Mouse (Mus musculus) hindbrain, postnatal 0 days (tissue): ENCODE results near the gene Gm28374. TPM values are rescaled to one million over a fixed set of nuclear protein-coding genes. Genes with fewer than 3 reads are reported as not detected.

Source experiments
- ATAC-seq: fragments of 200-750 bp; cut with Nextera tagmentation; 2 replicates; pipeline ENCODE4 v1.8.0; 2017; ENCODE audit warnings: mild to moderate bottlenecking, moderate TSS enrichment, moderate library complexity
- DNase-seq: peaks from one replicate; pipeline ENCODE4 v3.0.0-alpha.2; 2015; ENCODE audit warnings: low spot score
- H3K27ac ChIP-seq: fragments of 300-500 bp; sonication (generic); 2 replicates; pipeline ENCODE4 v1.5.1; 2014; ENCODE audit warnings: mild to moderate bottlenecking
- H3K27me3 ChIP-seq: fragments of 300-500 bp; sonication (generic); 2 replicates; pipeline ENCODE4 v1.6.1; 2014; ENCODE audit warnings: low read length, mixed read lengths; ENCODE audit not compliant: insufficient read depth
- H3K36me3 ChIP-seq: fragments of 300-500 bp; sonication (generic); 2 replicates; pipeline ENCODE4 v1.6.1; 2014; ENCODE audit warnings: low read length, mixed read lengths; ENCODE audit not compliant: insufficient read depth
- H3K4me1 ChIP-seq: fragments of 300-500 bp; sonication (generic); 2 replicates; pipeline ENCODE4 v1.6.1; 2014; ENCODE audit warnings: antibody characterized with exemption, low read length, mixed read lengths; ENCODE audit not compliant: insufficient read depth
- H3K4me2 ChIP-seq: fragments of 300-500 bp; sonication (generic); 2 replicates; pipeline ENCODE4 v1.6.1; 2014; ENCODE audit warnings: low read depth, mild to moderate bottlenecking, low read length, moderate library complexity, mixed read lengths
- H3K4me3 ChIP-seq: fragments of 300-500 bp; sonication (generic); 2 replicates; pipeline ENCODE4 v1.5.1; 2014; ENCODE audit warnings: low read length
- H3K9ac ChIP-seq: fragments of 300-500 bp; sonication (generic); replicated peaks from 2 replicates; pipeline ENCODE4 v1.6.1; 2014; ENCODE audit warnings: mild to moderate bottlenecking, low read length, moderate library complexity, mixed read lengths
- H3K9me3 ChIP-seq: fragments of 300-500 bp; sonication (generic); 2 replicates; pipeline ENCODE4 v1.6.1; 2016; ENCODE audit warnings: low read length, mixed read lengths
- CTCF ChIP-seq: IDR thresholded peaks from 2 replicates; pipeline ENCODE4 v1.5.1; 2016; ENCODE audit warnings: antibody characterized with exemption, control low read depth, low read depth
- WGBS: fragments of 180-500 bp; shearing (Covaris S2); extraction: QIAGEN DNeasy Blood & Tissue Kit; methylation state at CpG from one replicate; pipeline ENCODE4 v1.1.7; 2014; 5-methylcytosine and 5-hydroxymethylcytosine counted together
- polyA plus RNA-seq: library from polyadenylated mRNA; unstranded; fragments of >200 nt; fragmentation: Nextera tagmentation; extraction: Ambion mirVana; gene quantifications from 2 replicates; pipeline ENCODE4 v1.2.1, GENCODE M21; 2015
- total RNA-seq: library from RNA; depleted of rRNA; stranded (reverse); fragments of >200 nt; gene quantifications from 2 replicates; pipeline ENCODE4 v1.2.3, GENCODE M21; 2014

Gene Gm28374
- total and polyA plus RNA-seq, 2 experiments from 2014 or later, result 0.24 to 0.37 TPM

- Histone ChIP-seq H3K9me3 (no peaks in the 10 kb centered on the region), H3K27me3 (no peaks in the 10 kb centered on the region), H3K4me1 (peaks cover 11% of the 10 kb centered on the region), H3K4me2 (no peak overlapping the region), H3K9ac (no peak overlapping the region), H3K36me3 (peaks cover 20% of the 10 kb centered on the region), H3K4me3 (no peak overlapping the region), H3K27ac (no peak overlapping the region)
- DNase-seq (no peak), ATAC-seq (no peak)
- no peak for TF ChIP-seq CTCF
- WGBS, result 51% methylated on average over 6 of the region's 6 CpGs
These were observed 31.1 kb upstream of the Gm28374 start for GRCm38 (mm10) chr19:6113116-6113515.

GRCm38 (mm10) chr19:6105586-6105985 lies 23.5 kb upstream of the Gm28374 start, which contains the start of gene Naaladl1:
Gene Naaladl1 (plus strand): TSS chr19:6105782.
- no peak for TF ChIP-seq CTCF
- Histone ChIP-seq H3K4me1 (no peaks in the 10 kb centered on the region), H3K4me3 (no peak within 1 kb of the TSS), H3K36me3 (no peaks in the 10 kb centered on the region), H3K27ac (no peak within 1 kb of the TSS), H3K9ac (no peak within 1 kb of the TSS), H3K4me2 (no peak within 1 kb of the TSS), H3K27me3 (no peaks in the 10 kb centered on the region), H3K9me3 (no peaks in the 10 kb centered on the region)
- WGBS, result 88% methylated on average over 7 of the region's 7 CpGs
- no peak for ATAC-seq
- DNase-seq, result no peak

GRCm38 (mm10) chr19:6104476-6104875 lies 22.4 kb upstream of the Gm28374 start:
- Histone ChIP-seq H3K4me2 (no peak overlapping the region), H3K4me3 (no peak overlapping the region), H3K9ac (no peak overlapping the region), H3K36me3 (no peaks in the 10 kb centered on the region), H3K9me3 (no peaks in the 10 kb centered on the region), H3K27ac (no peak overlapping the region), H3K4me1 (no peaks in the 10 kb centered on the region), H3K27me3 (no peaks in the 10 kb centered on the region)
- ATAC-seq, result no peak
- DNase-seq, result no peak
- TF ChIP-seq CTCF, result no peak
- WGBS, result 90% methylated on average over 4 of the region's 4 CpGs

GRCm38 (mm10) chr19:6102169-6102853 lies 20.3 kb upstream of the Gm28374 start:
- Histone ChIP-seq H3K27me3 (no peaks in the 10 kb centered on the region), H3K4me2 (no peak overlapping the region), H3K9ac (no peak overlapping the region), H3K9me3 (no peaks in the 10 kb centered on the region), H3K27ac (no peak overlapping the region), H3K36me3 (no peaks in the 10 kb centered on the region), H3K4me3 (no peak overlapping the region), H3K4me1 (no peaks in the 10 kb centered on the region)
- WGBS, result 75% methylated on average over 6 of the region's 6 CpGs
- no peak for ATAC-seq
- no peak for TF ChIP-seq CTCF
- no peak for DNase-seq

GRCm38 (mm10) chr19:6101186-6101585 lies 19.1 kb upstream of the Gm28374 start:
- no peak for DNase-seq
- Histone ChIP-seq H3K4me3 (no peak overlapping the region), H3K9ac (no peak overlapping the region), H3K4me2 (no peak overlapping the region), H3K4me1 (no peaks in the 10 kb centered on the region), H3K36me3 (no peaks in the 10 kb centered on the region), H3K27ac (no peak overlapping the region), H3K27me3 (no peaks in the 10 kb centered on the region), H3K9me3 (no peaks in the 10 kb centered on the region)
- ATAC-seq, result no peak
- TF ChIP-seq CTCF, result no peak
- WGBS, result 66% methylated on average over 6 of the region's 6 CpGs

- ATAC-seq, result no peak
- TF ChIP-seq CTCF, result no peak
- no peak for DNase-seq
- no peak overlapping the region for H3K4me2 ChIP-seq
- no peak overlapping the region for H3K4me3 ChIP-seq
- no peaks in the 10 kb centered on the region for H3K36me3 ChIP-seq
- H3K9me3 ChIP-seq, result no peaks in the 10 kb centered on the region
- WGBS, result 93% methylated on average over 3 of the region's 3 CpGs
- no peak overlapping the region for H3K9ac ChIP-seq
- no peaks in the 10 kb centered on the region for H3K27me3 ChIP-seq
- H3K27ac ChIP-seq, result no peak overlapping the region
- no peaks in the 10 kb centered on the region for H3K4me1 ChIP-seq
These were observed 15.8 kb upstream of the Gm28374 start for GRCm38 (mm10) chr19:6097847-6098246.

- DNase-seq, result no peak
- no peak within 1 kb of the TSS for H3K4me3 ChIP-seq
- H3K27me3 ChIP-seq, result no peaks in the 10 kb centered on the region
- no peaks in the 10 kb centered on the region for H3K9me3 ChIP-seq
- no peak for TF ChIP-seq CTCF
- no peaks in the 10 kb centered on the region for H3K36me3 ChIP-seq
- H3K4me1 ChIP-seq, result no peaks in the 10 kb centered on the region
- no peak within 1 kb of the TSS for H3K27ac ChIP-seq
- WGBS, result 90% methylated on average over 7 of the region's 7 CpGs
- no peak for ATAC-seq
- no peak within 1 kb of the TSS for H3K4me2 ChIP-seq
- no peak within 1 kb of the TSS for H3K9ac ChIP-seq
These were observed 12.1 kb upstream of the Gm28374 start, which contains the start of gene AC131692.1 for GRCm38 (mm10) chr19:6094119-6094518. Gene AC131692.1 (plus strand): TSS chr19:6094419.
